Mouse (Mus musculus) midbrain, postnatal 0 days (tissue): ENCODE measurements at regions not wholly inside any gene's neighbourhood (a gene's known extent, or its start where the extent isn't known, plus 50 kb on each side); places are given as distances from the start of the nearest gene placed in this dataset.

Experiments
- ATAC-seq: fragments of 200-750 bp; cut with Nextera tagmentation; 2 replicates; pipeline ENCODE4 v1.8.0; 2017; ENCODE audit warnings: moderate number of reproducible peaks, mild to moderate bottlenecking, moderate TSS enrichment, moderate library complexity; ENCODE audit not compliant: low FRiP score
- DNase-seq: peaks from one replicate; pipeline ENCODE4 v3.0.0-alpha.2; 2015; ENCODE audit warnings: low spot score
- H3K27ac ChIP-seq: fragments of 300-500 bp; sonication (generic); 2 replicates; pipeline ENCODE4 v1.5.1; 2014; ENCODE audit warnings: low read depth, mild to moderate bottlenecking, low read length, mixed read lengths
- H3K27me3 ChIP-seq: fragments of 300-500 bp; sonication (generic); 2 replicates; pipeline ENCODE4 v1.6.1; 2014; ENCODE audit warnings: low read length, control low read depth, mixed read lengths; ENCODE audit not compliant: insufficient read depth
- H3K36me3 ChIP-seq: fragments of 300-500 bp; sonication (generic); 2 replicates; pipeline ENCODE4 v1.6.1; 2014; ENCODE audit warnings: low read length, control low read depth, mixed read lengths; ENCODE audit not compliant: insufficient read depth
- H3K4me1 ChIP-seq: fragments of 300-500 bp; sonication (generic); 2 replicates; pipeline ENCODE4 v1.6.1; 2014; ENCODE audit warnings: mild to moderate bottlenecking, control low read depth, antibody characterized with exemption, low read length, mixed read lengths; ENCODE audit not compliant: insufficient read depth
- H3K4me2 ChIP-seq: fragments of 300-500 bp; sonication (generic); 2 replicates; pipeline ENCODE4 v1.6.1; 2014; ENCODE audit warnings: low read depth, mild to moderate bottlenecking, low read length, mixed read lengths; ENCODE audit not compliant: poor library complexity, severe bottlenecking
- H3K4me3 ChIP-seq: fragments of 300-500 bp; sonication (generic); 2 replicates; pipeline ENCODE4 v1.5.1; 2014; ENCODE audit warnings: low read depth, mild to moderate bottlenecking, low read length, moderate library complexity
- H3K9ac ChIP-seq: fragments of 300-500 bp; sonication (generic); replicated peaks from 2 replicates; pipeline ENCODE4 v1.6.1; 2014; ENCODE audit warnings: mild to moderate bottlenecking, low read length, moderate library complexity, mixed read lengths; ENCODE audit not compliant: poor library complexity, severe bottlenecking
- H3K9me3 ChIP-seq: fragments of 300-500 bp; sonication (generic); 2 replicates; pipeline ENCODE4 v1.6.1; 2016; ENCODE audit warnings: low read length, control low read depth
- CTCF ChIP-seq: IDR thresholded peaks from 2 replicates; pipeline ENCODE4 v1.5.1; 2016; ENCODE audit warnings: antibody characterized with exemption, mild to moderate bottlenecking
- WGBS: fragments of 180-500 bp; shearing (Covaris S2); extraction: QIAGEN DNeasy Blood & Tissue Kit; methylation state at CpG from one replicate; pipeline ENCODE4 v1.1.7; 2014; 5-methylcytosine and 5-hydroxymethylcytosine counted together

DNA sequence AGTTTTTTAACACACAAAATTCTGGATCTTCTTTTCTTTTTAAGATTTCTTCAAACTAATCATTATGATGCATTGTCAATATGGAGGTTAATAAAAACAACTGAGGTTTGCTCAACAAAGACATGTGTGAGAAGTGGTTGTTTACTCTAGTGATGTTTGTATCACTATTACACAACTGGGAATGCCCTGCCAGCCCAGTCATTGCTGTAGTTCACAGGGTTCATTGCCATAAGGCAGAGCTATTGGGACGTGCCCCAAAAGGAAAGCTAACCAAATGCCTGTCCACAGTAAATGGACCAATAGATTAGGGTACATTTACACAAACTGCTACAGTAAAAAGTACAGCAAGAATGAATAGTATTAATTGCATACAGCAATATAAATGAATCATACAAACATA is 84.9 kb downstream of the Mrpl39 start:
- TF ChIP-seq CTCF = no peak
- Histone ChIP-seq H3K9me3 (no peaks in the 10 kb centered on the region), H3K4me3 (no peak overlapping the region), H3K4me1 (no peaks in the 10 kb centered on the region), H3K36me3 (no peaks in the 10 kb centered on the region), H3K4me2 (no peak overlapping the region), H3K27ac (no peak overlapping the region), H3K27me3 (no peaks in the 10 kb centered on the region), H3K9ac (no peak overlapping the region)
- 72% methylated on average over 1 of the region's 1 CpGs for WGBS
- DNase-seq (no peak), ATAC-seq (no peak)

DNA sequence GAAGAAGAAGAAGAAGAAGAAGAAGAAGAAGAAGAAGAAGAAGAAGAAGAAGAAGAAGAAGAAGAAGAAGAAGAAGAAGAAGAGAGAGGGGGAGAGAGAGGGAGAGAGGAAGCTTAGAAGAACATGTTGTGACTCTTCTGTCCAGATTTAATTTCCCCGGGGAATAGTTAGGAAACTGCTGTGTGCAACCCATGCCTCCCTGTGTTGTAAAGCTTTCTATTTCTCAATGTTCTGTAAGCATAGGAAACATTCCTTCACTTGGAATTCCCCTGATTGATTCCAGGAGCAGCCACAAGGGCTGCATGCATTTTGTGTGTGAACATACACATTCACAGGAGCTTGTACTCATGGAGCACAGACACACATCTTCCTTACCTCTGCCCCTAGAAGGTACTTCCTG is 81.7 kb downstream of the Mrpl39 start:
- WGBS = 80% methylated on average over 1 of the region's 1 CpGs
- no peak for ATAC-seq
- no peak for TF ChIP-seq CTCF

GRCm38 (mm10) chr16:84661879-84662278 is 73.7 kb downstream of the Mrpl39 start:
- no peak for ATAC-seq
- no peaks in the 10 kb centered on the region for H3K36me3 ChIP-seq
- no peak overlapping the region for H3K4me2 ChIP-seq
- DNase-seq = peak; percentile 4
- 65% methylated on average over 3 of the region's 3 CpGs for WGBS
- no peak for TF ChIP-seq CTCF
- no peak overlapping the region for H3K27ac ChIP-seq
- H3K9ac ChIP-seq = no peak overlapping the region
- no peaks in the 10 kb centered on the region for H3K4me1 ChIP-seq
- no peaks in the 10 kb centered on the region for H3K9me3 ChIP-seq
- H3K27me3 ChIP-seq = no peaks in the 10 kb centered on the region
- H3K4me3 ChIP-seq = no peak overlapping the region

More for the DNA sequence above, 81.7 kb downstream of the Mrpl39 start:
- Histone ChIP-seq H3K4me1 (no peaks in the 10 kb centered on the region), H3K9me3 (no peaks in the 10 kb centered on the region), H3K27ac (no peak overlapping the region), H3K4me3 (no peak overlapping the region), H3K4me2 (no peak overlapping the region), H3K36me3 (no peaks in the 10 kb centered on the region), H3K9ac (no peak overlapping the region), H3K27me3 (no peaks in the 10 kb centered on the region)
- no peak for DNase-seq

- no peak overlapping the region for H3K27ac ChIP-seq
- no peak for TF ChIP-seq CTCF
- H3K36me3 ChIP-seq = no peaks in the 10 kb centered on the region
- H3K27me3 ChIP-seq = no peaks in the 10 kb centered on the region
- H3K4me1 ChIP-seq = no peaks in the 10 kb centered on the region
- H3K4me3 ChIP-seq = no peak overlapping the region
- H3K9ac ChIP-seq = no peak overlapping the region
- H3K4me2 ChIP-seq = no peak overlapping the region
- ATAC-seq = no peak
- DNase-seq = no peak
- 92% methylated on average over 4 of the region's 4 CpGs for WGBS
- H3K9me3 ChIP-seq = no peaks in the 10 kb centered on the region
Observed at GRCm38 (mm10) chr16:84663581-84663980, 72.0 kb downstream of the Mrpl39 start.
